Mouse (Mus musculus): ENCODE measurements at regions not wholly inside any gene's neighbourhood (a gene's known extent, or its start where the extent isn't known, plus 50 kb on each side); places are given as distances from the start of the nearest gene placed in this dataset.
"Not testable (repeated sequence)": the region's sequence is repeated elsewhere in the genome, so short reads cannot be mapped to it uniquely, and the experiment has no call there.

GRCm38 (mm10) chr1:157048996-157049395 is 59.5 kb downstream of the Tex35 start:
- DNase-seq, result no peak

- DNase-seq, result no peak
These were observed 60.1 kb downstream of the Tex35 start for GRCm38 (mm10) chr1:157048201-157048923.

DNA sequence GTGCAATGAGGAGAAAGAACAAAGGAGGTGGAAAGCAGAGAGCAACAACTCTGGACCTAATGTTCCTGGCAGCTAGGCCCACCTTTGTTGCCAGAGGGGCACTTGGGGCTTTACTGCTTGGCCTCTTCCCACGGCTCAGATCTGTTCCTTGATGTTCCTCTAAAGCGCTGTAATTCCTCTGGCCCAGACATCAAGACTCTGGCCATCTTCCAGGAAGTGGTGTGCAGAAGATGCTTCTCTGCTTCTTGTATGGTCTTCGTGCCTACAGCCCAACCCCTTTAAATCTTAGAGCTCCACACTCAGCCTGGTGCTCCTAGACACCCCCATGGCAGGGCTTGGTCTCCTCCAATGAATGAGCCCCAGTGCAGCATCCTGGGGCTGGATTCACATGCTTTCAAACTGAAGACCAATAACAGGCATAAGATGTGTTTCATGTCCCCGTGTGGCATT is 60.7 kb downstream of the Tex35 start:
- DNase-seq, result no peak

DNA sequence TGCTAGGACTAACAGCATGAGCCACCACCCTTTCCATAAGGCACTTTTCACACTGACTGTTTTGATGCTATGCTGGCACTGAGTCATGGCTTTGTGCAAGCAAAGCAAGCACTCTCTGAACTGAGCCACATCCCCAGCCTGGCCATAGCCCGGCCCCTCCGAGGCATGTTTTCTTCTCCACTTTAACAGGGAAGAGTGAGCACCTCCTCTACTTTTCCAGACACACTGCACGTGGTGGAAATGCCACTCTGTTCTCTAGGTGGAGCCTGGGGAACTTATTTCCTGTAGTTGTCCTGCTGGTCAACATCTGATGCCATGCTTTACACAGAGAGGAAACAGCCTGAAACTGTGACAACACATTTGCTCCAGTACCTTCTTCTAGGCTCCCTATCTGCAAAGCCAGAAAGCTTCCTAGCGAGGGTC is 61.7 kb downstream of the Tex35 start:
- DNase-seq, result no peak

DNA sequence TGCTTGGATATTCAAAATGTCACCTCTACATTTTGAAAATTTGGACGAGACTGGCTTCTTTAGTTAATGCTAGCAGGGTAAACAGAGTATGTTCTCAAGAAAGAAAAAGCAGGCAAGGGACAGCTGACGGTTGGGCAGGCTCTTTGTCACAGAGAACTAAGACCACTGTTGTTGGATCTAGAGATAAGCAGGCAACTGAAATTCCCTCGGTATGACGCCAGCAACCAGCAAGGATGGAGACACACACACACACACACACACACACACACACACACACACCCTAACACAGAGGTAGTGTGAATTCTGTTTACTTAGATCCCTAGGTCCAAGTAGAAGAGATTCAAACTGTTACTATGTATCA is 68.7 kb downstream of the Tex35 start:
- no peak for DNase-seq

DNA sequence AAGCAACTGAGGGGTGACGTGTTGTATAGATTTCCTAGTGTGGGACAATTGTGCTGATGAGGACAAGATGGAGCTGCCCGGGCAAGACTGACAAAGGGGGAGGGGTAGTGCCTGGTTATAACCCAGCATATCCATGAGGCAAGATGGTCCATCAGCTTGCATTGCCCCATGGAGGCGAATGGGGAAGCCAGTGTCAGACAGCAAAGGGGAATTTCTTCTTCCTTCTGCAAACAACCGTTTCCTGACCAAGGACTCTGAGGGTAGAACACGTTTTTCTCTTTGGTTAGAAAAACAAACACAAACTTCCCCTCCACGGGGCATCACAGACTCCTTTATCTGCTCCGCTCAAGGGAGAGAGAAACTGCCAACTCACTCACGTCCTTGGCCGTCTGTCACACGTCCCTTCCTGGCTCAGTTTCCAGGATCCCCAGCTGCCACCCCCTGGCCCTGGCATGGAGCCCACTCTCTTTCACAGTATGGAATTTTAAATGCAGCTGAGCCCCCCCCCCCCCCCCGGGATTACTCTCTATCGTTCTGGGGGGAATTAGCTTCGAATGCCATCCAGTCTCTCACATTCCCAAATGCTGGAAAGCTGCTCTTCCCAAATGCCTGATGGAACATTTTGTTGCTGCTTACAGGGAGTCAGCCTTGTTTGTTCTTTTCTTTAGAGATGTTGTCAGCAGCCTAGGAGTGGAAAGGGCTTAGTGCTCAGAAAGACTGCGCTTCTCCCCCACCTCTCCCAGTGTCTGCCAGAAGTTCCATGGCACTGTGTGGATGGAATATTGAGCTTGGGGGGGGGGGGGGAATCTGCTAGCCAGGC is 69.3 kb downstream of the Tex35 start:
- peak; percentile 6 for DNase-seq

DNA sequence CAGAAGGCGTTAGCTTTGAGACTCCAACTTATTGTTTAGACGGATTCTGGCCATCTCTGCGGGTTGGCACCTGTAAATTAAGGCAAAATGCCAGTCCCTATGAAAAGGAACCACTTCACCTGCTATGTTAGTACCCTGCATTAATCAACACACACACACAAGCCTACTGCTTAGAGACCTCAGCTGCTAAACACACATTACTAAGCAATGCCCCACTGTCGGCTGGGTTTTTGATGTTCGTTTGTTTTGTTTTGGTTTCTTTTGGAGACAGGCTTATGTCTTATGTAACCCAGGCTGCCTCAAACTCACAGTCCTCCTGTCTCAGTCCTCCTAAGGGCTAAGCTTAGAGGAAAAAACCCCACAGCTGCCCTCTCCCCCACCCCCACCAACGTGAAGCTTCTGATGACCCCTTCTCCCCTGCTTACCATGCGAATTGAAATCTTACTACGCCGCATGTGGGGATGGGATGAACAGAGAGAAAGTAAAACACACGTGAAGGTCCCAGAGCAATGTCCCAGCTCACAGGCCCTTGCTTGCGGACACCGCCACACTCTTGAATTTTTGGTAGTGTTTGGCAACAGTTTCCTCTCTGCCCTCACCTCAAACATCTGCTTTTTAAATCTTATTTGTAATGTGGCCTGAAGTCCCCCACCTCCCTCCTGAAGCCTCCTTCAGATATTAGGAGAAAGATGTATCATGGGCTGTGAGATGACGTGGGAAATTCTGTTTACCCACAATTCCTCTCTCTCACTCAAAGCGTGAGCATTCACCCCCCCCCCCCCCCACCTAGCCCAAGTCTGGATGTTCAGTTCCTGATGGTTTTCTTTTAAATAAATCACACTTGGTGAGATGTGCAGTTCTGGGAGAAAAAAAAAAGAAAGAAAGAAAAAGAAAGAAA is 70.1 kb downstream of the Tex35 start:
- DNase-seq, result no peak

DNA sequence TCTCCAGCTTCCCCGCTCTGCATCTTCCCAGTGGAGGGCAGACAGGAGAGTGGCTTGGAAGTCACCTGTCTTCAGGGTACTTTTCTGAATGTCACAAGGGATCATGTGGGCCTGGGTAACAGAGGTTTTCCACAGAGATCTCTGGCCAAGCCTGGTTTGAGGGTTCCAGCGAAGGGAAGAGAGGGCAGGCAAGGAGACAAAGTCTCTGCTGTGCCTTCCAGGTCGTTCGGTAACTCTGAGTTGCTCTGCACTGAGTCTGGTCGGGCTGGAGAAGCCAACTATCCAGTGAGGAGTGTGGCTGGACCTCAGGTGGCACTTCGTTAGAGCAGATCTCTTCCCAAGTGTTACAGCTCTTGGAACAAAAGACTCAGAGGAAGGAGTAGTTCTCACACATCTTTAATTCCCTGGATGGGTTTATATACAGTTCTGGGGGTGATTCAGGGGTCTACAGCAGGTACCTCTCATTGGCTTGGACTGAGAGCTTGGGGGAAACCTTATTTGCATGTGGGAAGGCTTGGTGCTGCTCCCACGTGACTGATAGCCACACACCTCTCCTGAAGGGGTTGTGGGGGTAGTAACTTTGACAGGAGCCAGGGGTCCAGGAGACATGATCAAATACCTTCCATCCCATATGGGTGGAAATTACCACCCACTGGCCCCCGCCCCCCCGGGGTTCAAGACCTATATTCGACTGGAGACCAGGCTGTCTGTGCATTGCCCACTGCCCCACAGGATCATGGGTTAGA is 71.1 kb downstream of the Tex35 start:
- DNase-seq, result no peak

- DNase-seq, result no peak
These were observed 71.7 kb downstream of the Tex35 start for GRCm38 (mm10) chr1:157036779-157037178.

DNA sequence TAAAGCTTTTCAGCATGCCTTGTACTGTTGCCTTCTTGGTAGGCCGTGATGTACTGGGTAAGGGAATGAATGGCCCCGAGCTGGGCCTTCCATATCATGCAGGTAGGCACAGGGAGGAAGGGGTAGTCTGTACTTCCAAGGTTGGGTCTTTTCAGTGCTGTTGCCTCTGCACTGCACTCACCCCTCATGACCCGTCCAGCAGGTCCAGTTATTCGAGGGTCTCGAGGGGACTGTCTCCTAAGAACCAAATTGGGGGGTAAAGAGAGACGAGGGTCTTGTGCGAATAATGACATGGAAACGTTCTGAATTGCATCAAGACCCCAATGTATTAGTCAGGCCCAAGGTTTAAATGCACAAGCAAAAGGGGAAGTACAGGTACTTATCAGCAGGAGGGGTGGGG is 73.3 kb downstream of the Tex35 start:
- DNase-seq, result not testable (repeated sequence)

- no peak for DNase-seq
These were observed 79.8 kb downstream of the Tex35 start for GRCm38 (mm10) chr1:157028682-157029081.

- DNase-seq, result no peak
These were observed 80.8 kb downstream of the Tex35 start for GRCm38 (mm10) chr1:157027681-157028080.

DNA sequence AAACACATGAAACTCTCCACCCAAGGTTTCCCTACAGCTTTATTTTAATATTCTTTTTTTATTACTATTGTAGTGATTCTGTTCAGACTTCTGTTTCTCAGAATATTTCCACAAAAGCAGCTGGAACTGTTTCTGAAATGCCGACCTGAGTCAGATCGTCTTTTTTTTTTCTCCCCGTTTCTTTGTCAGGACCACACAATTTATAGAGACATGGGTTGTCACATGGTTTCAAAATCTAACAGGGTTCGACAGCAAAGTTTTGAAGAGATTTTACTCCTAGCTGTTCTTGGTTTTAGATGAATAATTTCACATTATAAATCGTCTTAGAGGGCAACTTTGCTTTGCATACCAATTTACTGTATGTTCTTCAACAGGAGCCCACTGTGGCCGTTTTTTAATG is 84.0 kb upstream of the Ralgps2 start:
- no peak for DNase-seq

DNA sequence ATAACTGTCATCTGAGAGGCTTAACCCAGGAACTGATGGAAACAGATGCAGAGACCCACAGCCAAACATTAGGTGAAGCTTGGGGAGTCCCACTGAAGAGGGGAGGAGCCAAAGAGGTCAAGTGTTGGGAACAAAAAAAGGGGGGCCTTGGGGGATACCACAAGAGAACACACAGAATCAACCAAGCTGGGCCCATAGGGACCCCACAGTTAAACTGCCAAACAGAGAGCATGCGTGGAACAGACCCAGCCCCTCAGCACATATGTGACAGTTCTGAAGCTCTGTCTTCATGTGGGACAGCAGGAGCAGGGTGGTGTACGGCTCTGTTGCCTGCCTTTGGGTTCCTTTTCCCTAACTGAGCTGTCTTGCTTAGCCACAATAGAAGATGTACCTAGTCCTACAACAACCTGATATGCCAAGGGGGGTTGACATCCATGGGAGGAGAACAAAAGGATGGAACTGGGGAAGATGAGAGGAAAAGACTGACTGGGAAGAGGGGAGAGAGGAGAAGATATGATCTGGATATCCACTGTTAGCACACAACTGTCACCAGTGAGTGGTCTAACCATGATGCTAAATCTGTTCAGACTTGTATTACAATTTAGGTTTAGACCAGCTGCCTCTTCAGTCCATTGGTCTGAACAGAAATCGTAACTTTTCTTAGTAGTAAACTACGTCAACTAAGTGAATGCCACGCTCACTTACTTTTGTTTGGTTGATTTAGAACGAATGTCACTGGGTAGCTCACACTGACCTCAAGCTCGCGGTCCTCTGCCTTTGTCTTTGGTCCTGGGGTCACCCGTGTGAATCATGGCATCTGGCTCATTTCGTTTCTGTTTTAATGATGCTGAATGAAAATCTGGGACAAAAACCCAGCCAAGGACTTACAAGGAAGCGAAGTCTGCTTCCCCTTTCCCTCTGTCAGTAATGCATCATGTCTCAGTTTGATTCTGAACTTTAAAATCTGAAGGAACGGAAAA is 83.3 kb upstream of the Ralgps2 start:
- DNase-seq, result no peak

GRCm38 (mm10) chr1:157019892-157020291 is 80.5 kb upstream of the Ralgps2 start:
- no peak for DNase-seq

- DNase-seq, result no peak
These were observed 79.3 kb upstream of the Ralgps2 start for GRCm38 (mm10) chr1:157018726-157019125.

DNA sequence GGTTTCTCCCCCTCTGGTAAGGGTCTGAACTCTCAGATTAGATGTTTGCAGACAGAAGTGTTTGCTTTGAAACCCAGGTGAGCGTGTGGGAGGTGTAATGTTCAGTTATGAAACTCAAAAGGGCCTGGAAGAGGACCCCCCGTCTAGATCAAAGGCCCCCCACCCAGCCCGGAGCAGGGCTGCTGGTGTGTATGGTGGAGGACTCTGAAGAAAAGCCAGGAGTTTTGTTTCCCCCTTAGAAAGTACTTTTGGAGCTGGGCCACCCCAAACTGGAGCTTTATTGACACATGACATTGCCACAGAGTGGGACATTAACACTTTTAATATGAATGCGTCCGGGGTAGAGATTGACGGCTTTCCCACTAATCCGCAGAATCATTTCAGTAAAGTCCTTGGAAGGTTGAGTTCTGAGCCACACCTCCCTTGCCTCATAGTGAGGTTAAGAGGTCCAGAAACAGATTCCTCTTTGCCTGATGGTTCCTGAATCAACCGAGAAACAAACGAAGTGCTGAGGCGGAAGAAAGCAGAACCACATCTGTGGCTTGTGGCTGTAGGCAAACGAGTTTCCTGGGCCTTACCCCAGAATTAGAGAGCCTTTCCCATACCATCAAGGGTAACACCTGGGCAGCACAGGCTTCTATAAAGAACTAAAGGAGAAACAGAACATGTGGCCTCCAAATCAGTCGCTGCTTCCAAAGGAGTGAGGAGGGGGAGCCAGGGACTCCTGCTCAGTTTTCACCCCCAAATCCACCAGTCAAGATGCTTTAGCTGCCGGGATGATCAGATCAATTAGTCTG is 78.0 kb upstream of the Ralgps2 start:
- no peak for DNase-seq

DNA sequence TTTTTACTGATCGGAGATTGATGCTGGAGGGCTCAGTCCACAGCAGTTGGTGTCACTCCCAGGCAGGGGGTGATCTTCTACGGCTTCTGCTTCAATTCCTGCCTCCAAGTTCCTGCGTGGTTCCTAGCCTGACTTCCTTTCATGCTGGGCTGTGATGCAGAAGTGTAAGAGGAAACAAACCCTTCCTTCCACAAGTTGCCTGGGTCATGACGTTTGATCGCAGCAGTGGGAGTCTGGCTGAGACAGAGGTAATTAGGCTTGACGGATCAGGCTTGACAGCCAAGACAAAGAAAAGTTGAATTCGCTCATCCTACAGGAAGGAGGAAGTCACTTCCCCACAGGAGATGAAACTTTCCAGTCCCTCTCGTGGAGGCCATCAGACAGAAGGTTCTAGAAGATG is 77.2 kb upstream of the Ralgps2 start:
- DNase-seq, result no peak

GRCm38 (mm10) chr1:157014532-157015497 is 75.4 kb upstream of the Ralgps2 start:
- DNase-seq, result no peak

Measured in cerebellum, adult 8-10 months (tissue).